Mouse (Mus musculus) ES-E14 (cell line): Measurements from ENCODE around the gene Pcsk5. TPM values are rescaled to one million over a fixed set of nuclear protein-coding genes. Genes with fewer than 3 reads are reported as not detected.

Experiments
- DNase-seq: peaks from one replicate; pipeline ENCODE4 v3.0.0-alpha.2; 2013; ENCODE audit warnings: low read depth, low spot score
- H3K27ac ChIP-seq: 2 replicates; pipeline ENCODE4 v1.5.1; 2012; ENCODE audit warnings: low read depth, mild to moderate bottlenecking, low read length, moderate library complexity, mixed read lengths; ENCODE audit not compliant: poor library complexity, insufficient read depth, severe bottlenecking
- H3K36me3 ChIP-seq: 2 replicates; pipeline ENCODE4 v1.6.1; 2012; ENCODE audit warnings: mild to moderate bottlenecking, low read length, moderate library complexity, mixed read lengths; ENCODE audit not compliant: control insufficient read depth, poor library complexity, insufficient read depth, severe bottlenecking
- H3K4me1 ChIP-seq, 2 experiments: fragments of 150-350 bp in 1 of 2; sonication (generic) in 1 of 2; 2 replicates each; pipeline ENCODE4 v1.6.1; 2012; ENCODE audit warnings: low read length in 2 of 2, mild to moderate bottlenecking in 1 of 2, mixed read lengths in 1 of 2; ENCODE audit not compliant: control insufficient read depth in 2 of 2, insufficient read depth in 2 of 2, poor library complexity in 1 of 2
- H3K4me3 ChIP-seq, 2 experiments: fragments of 150-350 bp in 1 of 2; sonication (generic) in 1 of 2; 2 replicates each; pipeline ENCODE4 v1.5.1; 2012; ENCODE audit warnings: low read length in 2 of 2, low read depth in 1 of 2, mild to moderate bottlenecking in 1 of 2, mixed read lengths in 1 of 2; ENCODE audit not compliant: insufficient read depth in 1 of 2, poor library complexity in 1 of 2, severe bottlenecking in 1 of 2
- H3K9ac ChIP-seq: 2 replicates; pipeline ENCODE4 v1.6.1; 2012; ENCODE audit warnings: low read depth, mild to moderate bottlenecking, low read length, mixed read lengths; ENCODE audit not compliant: poor library complexity, insufficient read depth, severe bottlenecking
- H3K9me3 ChIP-seq: fragments of 150-350 bp; sonication (generic); 2 replicates; pipeline ENCODE4 v1.6.1; 2012; ENCODE audit warnings: low read depth, mild to moderate bottlenecking, low read length; ENCODE audit not compliant: control insufficient read depth, insufficient read depth
- CHD2 ChIP-seq: IDR thresholded peaks from 2 replicates; pipeline ENCODE4 v1.6.1; 2014; ENCODE audit warnings: mild to moderate bottlenecking, low read depth, low read length, inconsistent platforms
- HCFC1 ChIP-seq: IDR thresholded peaks from 2 replicates; pipeline ENCODE4 v1.6.1; 2012; ENCODE audit warnings: low read length, inconsistent platforms, borderline replicate concordance; ENCODE audit not compliant: insufficient read depth
- MAFK ChIP-seq: IDR thresholded peaks from 2 replicates; pipeline ENCODE4 v1.6.1; 2014; ENCODE audit warnings: mild to moderate bottlenecking, low read depth, low read length, inconsistent platforms; ENCODE audit not compliant: insufficient read depth
- ZC3H11A ChIP-seq: IDR thresholded peaks from 2 replicates; pipeline ENCODE4 v1.6.1; 2012; ENCODE audit warnings: low read depth, mild to moderate bottlenecking, inconsistent platforms, low read length, borderline replicate concordance
- ZNF384 ChIP-seq: IDR thresholded peaks from 2 replicates; pipeline ENCODE4 v1.6.1; 2012; ENCODE audit warnings: low read depth, low read length, inconsistent platforms
- in situ Hi-C, 2 experiments: fragments of 600-800 bp; cut with MboI; formaldehyde crosslinking; loops; one replicate each; pipeline ENCODE4 v1.15.1; 2025; ENCODE audit warnings: low sequenced_read_pairs in 2 of 2, inconsistent platforms in 1 of 2; ENCODE audit not compliant: unreplicated experiment in 2 of 2
- total RNA-seq: library from RNA; depleted of rRNA; stranded (reverse); fragments of 300-350 nt; gene quantifications from 2 replicates; pipeline ENCODE4 v1.2.3, GENCODE M21; 2012

Pcsk5 gene
- total RNA-seq, 1 experiment: 1.6 TPM

- Histone ChIP-seq H3K9me3 (no peaks in the 10 kb centered on the region), H3K36me3 (no peaks in the 10 kb centered on the region), H3K4me1 (no peaks in the 10 kb centered on the region), H3K27ac (no peak overlapping the region), H3K4me3 (no peak overlapping the region), H3K9ac (no peak overlapping the region)
- TF ChIP-seq HCFC1 (no peak), ZNF384 (no peak), ZC3H11A (no peak), MAFK (no peak), CHD2 (no peak)
- DNase-seq: no peak
- in situ Hi-C loops: no loop called here
Observed at GRCm38 (mm10) chr19:17786744-17787143, 50.7 kb downstream of the Pcsk5 start.

DNA sequence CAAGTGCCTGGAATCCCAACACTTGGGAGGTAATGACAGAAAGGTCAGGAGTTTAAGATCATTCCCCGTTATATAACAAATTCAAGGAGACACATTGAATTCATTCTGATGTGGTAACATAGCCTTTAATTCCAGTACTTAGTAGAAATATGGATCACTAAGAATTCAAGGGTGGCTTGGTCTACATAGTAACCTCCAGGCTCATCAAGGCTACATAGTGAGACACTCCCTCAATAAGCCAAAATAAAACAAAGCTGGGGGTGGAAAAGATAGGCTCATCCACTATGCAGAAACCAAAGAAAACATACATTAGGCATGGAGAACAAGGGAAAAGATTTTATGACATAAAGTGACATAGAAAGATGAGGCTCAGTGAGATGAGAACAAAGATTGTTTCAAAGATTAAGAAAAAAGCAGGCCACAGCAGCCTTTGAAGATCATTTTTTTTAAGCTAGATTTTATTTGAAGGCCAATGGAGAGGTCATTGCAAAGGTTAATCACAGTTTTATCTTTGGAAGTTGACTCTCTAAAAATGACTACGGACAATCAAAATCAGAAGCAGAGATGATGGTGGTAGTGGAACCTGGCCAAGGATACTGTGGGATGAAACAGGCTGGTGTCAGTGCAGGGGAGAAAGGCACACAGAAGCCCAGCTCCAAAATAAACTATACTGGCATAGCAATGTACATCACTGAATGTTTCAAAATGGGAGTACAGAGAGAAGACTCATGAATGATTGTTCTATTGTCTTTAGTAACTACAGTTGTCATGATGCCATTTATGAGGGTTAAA is 52.8 kb downstream of the Pcsk5 start:
- no peak overlapping the region for H3K9ac ChIP-seq
- in situ Hi-C loops: no loop called here

GRCm38 (mm10) chr19:17783231-17783630 is 54.2 kb downstream of the Pcsk5 start:
- in situ Hi-C loops: no loop called here
- no peaks in the 10 kb centered on the region for H3K4me1 ChIP-seq
- no peaks in the 10 kb centered on the region for H3K9me3 ChIP-seq
- H3K36me3 ChIP-seq: no peaks in the 10 kb centered on the region
- TF ChIP-seq MAFK: no peak
- TF ChIP-seq CHD2: no peak
- no peak for TF ChIP-seq ZC3H11A
- TF ChIP-seq HCFC1: no peak
- no peak for TF ChIP-seq ZNF384
- no peak overlapping the region for H3K27ac ChIP-seq
- no peak overlapping the region for H3K4me3 ChIP-seq
- no peak for DNase-seq
- H3K9ac ChIP-seq: no peak overlapping the region

More for the DNA sequence above, 52.8 kb downstream of the Pcsk5 start:
- H3K36me3 ChIP-seq: no peaks in the 10 kb centered on the region
- H3K4me3 ChIP-seq: no peak overlapping the region
- no peak for DNase-seq
- H3K4me1 ChIP-seq: no peaks in the 10 kb centered on the region
- no peak overlapping the region for H3K27ac ChIP-seq
- H3K9me3 ChIP-seq: no peaks in the 10 kb centered on the region
- TF ChIP-seq HCFC1 (no peak), MAFK (no peak), ZC3H11A (no peak), CHD2 (no peak), ZNF384 (no peak)

- Histone ChIP-seq H3K9ac (no peak overlapping the region), H3K4me3 (no peak overlapping the region), H3K4me1 (no peaks in the 10 kb centered on the region), H3K27ac (no peak overlapping the region), H3K36me3 (no peaks in the 10 kb centered on the region), H3K9me3 (no peaks in the 10 kb centered on the region)
- no peak for DNase-seq
- no peak for TF ChIP-seq HCFC1
- no peak for TF ChIP-seq ZC3H11A
- TF ChIP-seq MAFK: no peak
- TF ChIP-seq ZNF384: no peak
- no peak for TF ChIP-seq CHD2
- in situ Hi-C loops: no loop called here
Observed at GRCm38 (mm10) chr19:17781323-17781722, 56.1 kb downstream of the Pcsk5 start.

- TF ChIP-seq MAFK (no peak), ZC3H11A (no peak), HCFC1 (no peak), CHD2 (no peak), ZNF384 (no peak)
- no peak overlapping the region for H3K9ac ChIP-seq
- no peak overlapping the region for H3K27ac ChIP-seq
- in situ Hi-C loops: no loop called here
- DNase-seq: no peak
- no peak overlapping the region for H3K4me3 ChIP-seq
- no peaks in the 10 kb centered on the region for H3K4me1 ChIP-seq
- H3K36me3 ChIP-seq: no peaks in the 10 kb centered on the region
- no peaks in the 10 kb centered on the region for H3K9me3 ChIP-seq
Observed at GRCm38 (mm10) chr19:17775943-17776342, 61.5 kb downstream of the Pcsk5 start.
